Mouse (Mus musculus) bone marrow macrophage, adult 2 months (primary cell): ENCODE measurements at regions not wholly inside any gene's neighbourhood (a gene's known extent, or its start where the extent isn't known, plus 50 kb on each side); places are given as distances from the start of the nearest gene placed in this dataset.

Experiments
- CTCF ChIP-seq: IDR thresholded peaks from 2 replicates; pipeline ENCODE4 v1.5.1; 2012; ENCODE audit warnings: low read depth, mild to moderate bottlenecking, low read length, moderate library complexity
- POLR2A ChIP-seq: IDR thresholded peaks from 2 replicates; pipeline ENCODE4 v1.6.1; 2012; ENCODE audit warnings: mild to moderate bottlenecking, low read depth, low read length, borderline replicate concordance

DNA sequence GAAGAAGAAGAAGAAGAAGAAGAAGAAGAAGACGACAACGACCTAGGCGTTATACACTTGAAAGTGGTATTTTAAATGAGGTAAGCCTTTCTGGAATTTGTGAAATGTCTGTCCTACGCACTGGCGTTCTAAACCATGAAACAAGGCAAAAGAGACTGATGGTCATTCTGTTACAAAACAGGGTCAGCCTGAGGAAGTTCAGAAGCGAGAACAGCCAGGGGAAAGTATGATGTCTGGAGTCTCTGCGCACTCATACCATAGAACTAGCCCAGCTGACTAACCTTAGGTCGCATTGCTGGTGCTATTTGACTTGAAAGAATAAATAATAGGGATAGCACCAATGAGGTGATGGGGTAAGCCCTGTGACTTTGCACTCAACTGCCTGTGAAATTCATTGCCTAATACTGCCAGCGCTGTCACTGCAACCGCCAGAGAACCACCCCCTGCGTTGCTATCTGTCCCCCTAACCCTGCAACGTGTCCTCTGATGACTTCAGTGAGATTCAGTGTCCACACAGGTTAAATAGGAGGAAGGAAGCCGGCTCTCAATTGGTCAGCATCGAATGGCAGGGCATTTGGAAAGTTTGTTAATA is 121.5 kb downstream of the Cpeb2 start:
- TF ChIP-seq CTCF (no peak), POLR2A (no peak)
